Mouse (Mus musculus): ENCODE results near the gene Oser1. TPM values are rescaled to one million over a fixed set of nuclear protein-coding genes. Genes with fewer than 3 reads are reported as not detected.
"Not testable (repeated sequence)": the region's sequence is repeated elsewhere in the genome, so short reads cannot be mapped to it uniquely, and the experiment has no call there.

The Oser1 gene
- 10 to 100 TPM; 31.4 to 38.1 TPM for total RNA-seq (2021)
- long read RNA-seq, experiment 1, transcript Oser1-201 (4 exons, 1,620 nt), result major isoform, 68 of 81 reads
- long read RNA-seq, experiment 1, partial matches to known transcripts, result 0 of 81 reads
- long read RNA-seq, experiment 1, other reads (novel, unspliced or antisense), result 13 of 81 reads
- long read RNA-seq, experiment 2, transcript Oser1-201 (4 exons, 1,620 nt), result major isoform, 54 of 60 reads
- long read RNA-seq, experiment 2, partial matches to known transcripts, result 0 of 60 reads
- long read RNA-seq, experiment 2, other reads (novel, unspliced or antisense), result 6 of 60 reads

DNA sequence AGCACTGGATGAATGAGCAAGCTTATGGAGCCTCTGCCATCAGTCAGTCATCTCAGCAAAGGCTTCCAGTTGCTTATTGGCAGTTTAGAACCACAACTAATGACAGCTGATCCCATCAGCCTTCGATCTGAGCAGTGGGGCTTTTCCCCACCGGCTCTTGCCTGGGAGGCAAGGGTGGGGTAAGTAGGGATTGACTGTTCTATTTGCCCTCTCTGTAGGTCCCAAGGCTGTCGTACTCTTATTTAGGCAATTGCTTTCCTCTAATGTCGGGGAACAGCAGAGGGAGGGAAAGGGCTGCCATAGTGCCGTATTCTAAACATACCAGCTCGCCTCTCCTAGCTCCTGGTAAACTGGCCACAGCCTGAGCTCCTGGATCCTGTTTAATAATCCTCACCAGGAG is at the start of gene Oser1:
Gene Oser1, minus strand, starts transcription at position 101 of the 400 bp plus-strand sequence.
- no peak for DNase-seq (ENCODE audit: low spot score)

DNA sequence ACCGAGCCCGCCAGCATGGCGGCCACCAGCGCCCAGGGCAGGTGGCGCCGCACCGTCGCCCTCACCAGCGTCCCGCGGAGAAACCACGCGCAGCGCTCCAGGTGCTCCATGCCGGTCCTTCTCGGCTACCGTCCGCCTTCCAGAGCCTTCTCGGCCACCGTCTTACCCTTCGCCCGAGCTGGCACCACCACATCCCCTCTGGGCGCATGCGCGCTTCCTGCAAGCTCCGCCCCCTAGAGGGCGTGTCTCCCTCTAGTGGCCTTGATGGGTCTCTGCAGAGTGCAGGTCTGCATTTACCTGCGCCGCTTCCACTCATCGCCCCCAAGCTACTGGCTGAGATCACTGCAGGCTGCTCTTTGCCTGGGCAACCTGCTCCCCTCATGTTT is 48.0 kb upstream of the Oser1 start, which contains the start of gene Fitm2:
Gene Fitm2, minus strand, starts transcription at position 164 of the 386 bp plus-strand sequence.
- peak; percentile 95 for DNase-seq (ENCODE audit: low spot score)

DNA sequence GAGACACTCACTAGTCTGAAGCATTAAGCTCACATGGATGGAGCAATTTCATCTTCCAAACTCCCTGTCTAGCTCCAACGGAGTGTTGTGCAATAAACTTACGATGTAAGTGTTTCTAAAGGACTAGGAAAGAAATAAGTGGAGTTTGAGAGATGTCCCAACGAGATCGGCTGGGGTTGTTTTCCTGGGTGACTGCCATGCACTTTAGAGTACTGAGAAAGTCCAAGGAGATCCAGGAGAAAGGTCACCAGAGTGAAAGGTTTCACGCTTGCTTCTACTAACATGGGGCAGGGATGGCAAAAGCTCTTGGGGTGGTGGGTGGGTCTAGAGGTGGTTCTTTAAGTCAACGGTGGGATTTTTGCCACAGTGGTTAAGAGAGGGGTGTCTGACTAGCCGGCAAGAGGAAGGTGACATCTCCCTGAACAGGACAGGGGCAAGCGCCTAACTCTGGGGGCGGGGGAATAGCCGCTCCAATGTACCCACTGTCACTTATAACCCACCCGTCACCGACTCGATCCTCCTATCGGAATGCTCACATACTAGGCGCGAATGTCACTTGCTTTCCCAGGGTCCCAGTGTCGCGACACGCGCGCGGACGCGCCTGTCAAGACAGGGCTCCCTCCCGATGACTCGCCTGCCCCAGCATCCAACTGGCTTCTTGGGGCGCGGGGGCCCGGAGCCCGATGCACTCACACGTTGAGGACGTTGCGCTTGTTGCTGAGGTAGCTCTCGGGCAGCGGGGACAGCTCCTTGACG is 47.4 kb upstream of the Oser1 start:
- DNase-seq (ENCODE audit: low spot score), result peak; percentile 51

DNA sequence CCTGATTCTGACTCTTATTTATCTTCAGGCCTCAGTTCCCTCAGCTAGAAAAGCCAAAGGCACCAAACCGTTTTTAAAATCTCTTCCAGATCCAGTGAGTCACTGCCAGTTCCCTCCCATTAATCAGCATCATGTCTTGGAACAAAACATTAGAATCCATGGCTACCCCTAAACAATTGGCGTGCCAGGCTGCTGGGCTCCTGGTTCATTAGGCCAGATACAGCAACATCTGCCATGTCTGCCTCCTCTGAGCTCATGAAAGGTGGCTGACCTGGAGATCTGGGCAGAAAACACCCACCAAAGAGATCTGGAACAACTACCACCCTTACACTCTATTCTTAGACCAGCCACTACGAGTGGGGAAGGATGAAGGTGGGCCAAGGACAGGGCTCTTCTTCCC is 46.6 kb upstream of the Oser1 start:
- peak; percentile 49 for DNase-seq (ENCODE audit: low spot score)

DNA sequence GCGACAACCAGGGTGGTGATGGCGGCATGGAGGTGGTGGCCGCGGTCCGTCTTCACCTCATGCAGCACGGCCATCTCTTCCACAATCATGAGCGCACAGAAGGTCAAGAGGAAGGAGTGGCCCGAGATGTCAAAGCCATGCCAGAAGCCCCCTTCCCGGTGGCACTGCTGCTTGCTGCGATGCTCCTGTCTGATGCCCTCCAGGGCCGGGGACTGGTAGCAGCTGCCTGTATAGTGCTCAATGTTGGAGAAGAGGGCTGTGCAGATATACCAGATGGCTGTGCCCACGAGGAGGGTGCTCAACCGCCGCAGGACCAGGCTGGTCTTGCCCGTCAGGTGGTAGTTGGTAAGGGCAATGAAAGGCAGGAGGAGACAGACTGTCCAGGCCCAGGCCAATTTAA is 45.2 kb upstream of the Oser1 start:
- no peak for DNase-seq (ENCODE audit: low spot score)

DNA sequence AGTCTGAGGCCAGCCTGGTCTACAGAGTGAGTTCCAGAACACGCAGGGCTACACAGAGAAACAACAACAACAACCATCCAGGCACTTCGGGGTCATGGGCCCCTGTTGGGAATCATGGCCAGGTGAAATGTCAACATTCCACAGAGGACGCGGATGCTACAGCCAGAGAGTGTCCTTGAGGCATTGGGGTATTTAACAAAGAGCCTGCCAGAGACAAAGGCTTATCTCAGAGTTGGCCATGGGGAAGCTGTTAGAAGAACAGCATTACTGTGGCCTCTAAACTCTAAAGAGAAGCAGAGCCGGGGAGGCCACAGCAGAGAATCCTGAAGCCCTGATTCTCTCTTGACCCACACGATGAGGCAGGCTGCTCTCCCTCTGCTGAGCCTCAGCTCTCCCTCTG is 44.4 kb upstream of the Oser1 start:
- no peak for DNase-seq (ENCODE audit: low spot score)

DNA sequence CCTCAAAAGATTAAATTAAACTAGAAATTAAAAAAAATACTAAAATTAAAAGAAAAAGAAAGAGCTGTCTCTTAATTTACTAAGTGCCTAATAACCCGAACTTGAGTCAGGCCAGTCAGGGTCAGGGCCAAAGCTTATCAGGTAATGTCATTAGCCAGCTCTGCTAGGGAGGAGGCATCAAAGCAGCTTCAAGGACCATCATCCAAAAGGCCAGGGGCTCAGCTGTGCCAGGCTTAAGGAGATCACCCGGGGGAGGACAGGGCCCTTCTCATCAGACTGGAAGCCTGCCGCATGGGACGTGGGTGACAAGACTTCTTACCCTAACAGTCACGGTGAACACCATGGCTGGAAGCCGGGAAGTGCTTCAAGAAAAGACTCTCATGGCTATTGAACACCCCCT is 43.1 kb upstream of the Oser1 start:
- no peak for DNase-seq (ENCODE audit: low spot score)

DNA sequence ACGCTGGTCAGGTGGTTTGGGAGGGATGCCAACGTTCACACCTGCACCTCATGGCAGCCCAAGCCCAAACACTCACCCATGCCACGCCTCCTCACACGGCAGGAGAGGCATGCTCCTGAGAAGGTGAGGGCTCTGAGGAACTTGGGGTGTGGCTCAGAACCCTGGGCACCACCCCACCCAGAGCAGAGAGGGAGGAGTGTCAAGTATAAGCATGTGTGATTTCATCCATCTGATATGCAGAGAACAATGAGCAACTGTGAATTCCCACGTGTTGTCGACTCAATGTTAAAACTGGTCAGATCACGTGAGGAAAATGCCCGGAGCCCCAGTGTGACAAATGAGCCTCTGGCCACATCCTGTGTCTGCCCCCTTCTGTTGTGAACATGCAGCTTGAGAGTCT is 42.3 kb upstream of the Oser1 start:
- no peak for DNase-seq (ENCODE audit: low spot score)

DNA sequence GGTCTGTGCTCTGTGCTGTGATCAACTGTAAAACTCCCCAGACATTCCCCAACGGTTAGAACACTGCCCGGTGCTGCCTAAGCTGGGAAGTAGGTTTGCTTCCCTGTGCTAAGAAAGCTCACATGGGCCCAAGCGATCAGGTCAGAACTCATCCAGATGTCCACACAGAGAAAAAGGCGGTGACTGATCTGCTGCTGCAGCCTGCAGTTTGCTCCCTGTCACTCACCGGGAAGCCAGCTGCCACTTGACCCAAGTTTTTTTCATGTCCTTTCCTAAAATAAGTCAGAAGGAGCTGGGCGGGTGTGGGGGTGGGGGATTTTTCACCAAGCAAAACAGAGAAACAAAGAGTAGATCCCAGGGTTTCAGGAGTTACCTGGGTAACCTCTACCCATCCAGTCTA is 40.1 kb upstream of the Oser1 start:
- DNase-seq (ENCODE audit: low spot score), result peak; percentile 31

DNA sequence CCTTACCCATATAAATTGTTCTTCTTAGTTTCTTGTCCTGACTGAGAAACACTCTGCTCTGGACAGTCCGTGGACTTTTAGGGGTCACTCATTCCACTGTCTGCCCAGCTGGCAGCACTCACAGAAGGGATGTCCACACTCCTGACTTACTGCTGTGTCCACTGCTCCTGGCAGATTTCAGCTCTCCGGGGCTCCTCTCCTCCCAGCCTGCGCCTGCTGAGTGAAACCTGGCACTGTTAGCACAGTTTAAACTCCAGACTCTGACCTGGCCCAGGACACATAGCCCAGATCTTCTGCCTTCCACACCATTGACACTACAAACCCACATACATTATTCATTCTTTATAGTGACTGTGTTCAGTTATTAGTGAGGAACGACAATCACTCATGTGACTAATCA is 39.5 kb upstream of the Oser1 start:
- DNase-seq (ENCODE audit: low spot score), result no peak

DNA sequence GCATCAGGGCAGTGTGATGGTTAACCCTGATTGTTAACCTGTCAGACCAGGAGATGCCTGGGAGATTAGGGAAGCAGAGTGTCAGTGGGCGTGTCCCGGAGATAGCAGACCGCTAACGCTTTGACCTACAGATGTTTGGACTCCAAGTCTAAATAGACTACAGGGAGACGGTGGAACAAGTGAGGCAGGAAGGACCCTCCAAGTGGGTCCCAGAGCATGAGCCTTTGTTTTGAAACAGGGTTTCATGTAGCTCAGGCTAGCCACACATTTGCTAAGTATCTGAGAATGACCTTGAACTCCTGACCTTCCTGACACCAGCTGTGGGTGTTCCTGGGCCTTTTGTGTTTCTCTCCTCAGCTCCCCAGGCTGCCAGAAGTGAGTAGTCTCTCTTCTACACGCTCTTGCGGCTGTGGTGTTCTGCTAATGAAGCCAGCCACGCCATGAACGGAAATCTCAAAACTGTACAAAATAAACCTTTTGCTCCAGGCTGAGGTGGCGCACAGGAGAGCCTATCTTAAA is 38.8 kb upstream of the Oser1 start:
- no peak for DNase-seq (ENCODE audit: low spot score)

DNA sequence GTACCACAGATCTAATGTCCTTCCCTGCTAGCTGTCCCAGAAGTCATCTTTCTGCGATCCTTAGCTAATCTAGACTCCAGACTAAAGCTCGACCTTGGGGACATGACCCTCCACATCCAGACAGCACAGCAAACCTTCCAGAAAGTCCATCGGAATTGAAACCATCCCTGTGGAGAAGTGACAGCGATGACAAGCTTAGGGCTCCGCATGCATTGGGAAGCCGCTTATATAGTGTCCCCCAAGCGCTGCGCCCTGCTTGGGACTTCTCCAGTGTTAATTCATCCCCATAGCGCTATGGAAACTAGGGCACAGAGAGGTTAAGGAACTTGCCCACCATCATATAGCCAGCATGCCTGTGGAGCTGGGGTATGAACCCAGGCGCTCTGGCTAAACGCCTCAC is 38.3 kb upstream of the Oser1 start:
- no peak for DNase-seq (ENCODE audit: low spot score)

DNA sequence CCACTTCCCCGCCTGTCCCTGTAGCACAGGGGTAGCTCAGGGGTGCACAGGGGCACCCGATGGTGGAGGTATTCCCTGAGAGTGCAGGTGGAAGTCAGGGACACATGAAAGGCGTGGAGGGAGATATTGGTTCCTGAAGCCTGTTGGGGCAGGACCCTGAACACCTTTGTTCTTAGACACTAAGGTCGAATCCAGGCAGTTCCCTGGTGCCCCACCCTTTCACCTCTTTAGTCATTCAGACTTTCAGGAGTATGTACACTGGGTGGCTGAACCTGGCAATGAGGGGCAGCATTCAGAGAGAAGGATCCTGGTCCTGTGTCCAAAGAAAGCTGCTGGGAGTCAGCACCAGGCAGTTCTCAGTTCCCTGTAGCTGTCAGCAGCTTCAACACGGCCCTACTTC is 37.9 kb upstream of the Oser1 start:
- DNase-seq (ENCODE audit: low spot score), result no peak

DNA sequence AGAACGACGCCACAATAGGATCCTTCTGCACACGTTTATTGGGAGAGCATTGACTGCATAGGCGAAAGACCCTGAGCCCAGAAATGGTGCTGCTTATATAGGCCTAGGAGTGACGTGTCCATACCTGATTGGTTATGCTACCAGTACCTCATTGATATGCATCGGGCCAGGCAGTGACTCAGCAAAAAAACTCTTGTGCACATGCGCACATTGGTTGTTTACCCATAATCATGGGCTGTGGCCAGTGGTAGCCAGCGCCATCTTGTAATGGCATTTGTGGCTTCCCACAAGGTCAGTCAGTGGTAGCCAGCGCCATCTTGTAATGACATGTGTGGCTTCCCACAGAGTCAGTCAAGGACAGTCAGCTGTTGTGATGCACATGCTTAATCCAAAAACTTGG is 36.8 kb upstream of the Oser1 start:
- DNase-seq (ENCODE audit: low spot score), result not testable (repeated sequence)

DNA sequence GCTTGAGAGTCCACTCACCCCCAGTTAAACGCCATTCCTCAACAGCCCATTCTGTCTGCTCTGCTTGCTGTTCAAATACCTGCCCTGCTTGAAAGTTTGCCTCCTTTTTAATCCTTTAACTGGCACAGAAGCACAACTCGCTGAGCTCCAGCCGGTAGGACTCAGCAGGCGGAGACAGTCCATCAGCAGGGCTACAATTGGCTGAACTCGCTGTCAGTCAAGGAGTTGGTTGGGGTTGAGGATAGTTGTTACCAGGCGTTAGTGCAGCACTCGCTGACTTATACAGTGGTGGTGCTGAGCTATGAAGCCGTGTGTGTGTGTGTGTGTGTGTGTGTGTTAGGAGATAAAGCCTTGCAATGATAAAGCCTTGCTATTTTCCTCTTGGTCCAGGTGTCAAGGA is 36.1 kb upstream of the Oser1 start:
- DNase-seq (ENCODE audit: low spot score), result no peak

DNA sequence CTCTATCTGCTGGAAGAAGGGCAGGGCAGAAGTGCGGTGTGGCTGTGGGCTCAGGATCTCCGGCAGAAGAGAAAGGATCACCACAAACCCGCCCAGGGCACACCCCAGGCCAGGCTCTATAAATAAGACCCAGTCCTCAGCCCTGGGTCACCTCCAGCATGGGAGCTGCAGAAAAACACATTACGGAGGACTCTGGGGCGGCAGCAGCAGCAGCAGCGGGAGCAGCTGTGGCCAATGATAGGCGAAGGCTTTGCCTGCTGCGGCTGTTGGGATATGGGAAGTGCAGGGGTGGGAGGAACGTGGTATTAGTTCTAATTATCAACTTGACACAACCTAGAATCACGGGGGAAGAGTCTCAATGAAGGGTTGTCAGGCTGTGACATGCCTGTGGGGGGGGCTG is 34.9 kb upstream of the Oser1 start:
- DNase-seq (ENCODE audit: low spot score), result peak; percentile 65

DNA sequence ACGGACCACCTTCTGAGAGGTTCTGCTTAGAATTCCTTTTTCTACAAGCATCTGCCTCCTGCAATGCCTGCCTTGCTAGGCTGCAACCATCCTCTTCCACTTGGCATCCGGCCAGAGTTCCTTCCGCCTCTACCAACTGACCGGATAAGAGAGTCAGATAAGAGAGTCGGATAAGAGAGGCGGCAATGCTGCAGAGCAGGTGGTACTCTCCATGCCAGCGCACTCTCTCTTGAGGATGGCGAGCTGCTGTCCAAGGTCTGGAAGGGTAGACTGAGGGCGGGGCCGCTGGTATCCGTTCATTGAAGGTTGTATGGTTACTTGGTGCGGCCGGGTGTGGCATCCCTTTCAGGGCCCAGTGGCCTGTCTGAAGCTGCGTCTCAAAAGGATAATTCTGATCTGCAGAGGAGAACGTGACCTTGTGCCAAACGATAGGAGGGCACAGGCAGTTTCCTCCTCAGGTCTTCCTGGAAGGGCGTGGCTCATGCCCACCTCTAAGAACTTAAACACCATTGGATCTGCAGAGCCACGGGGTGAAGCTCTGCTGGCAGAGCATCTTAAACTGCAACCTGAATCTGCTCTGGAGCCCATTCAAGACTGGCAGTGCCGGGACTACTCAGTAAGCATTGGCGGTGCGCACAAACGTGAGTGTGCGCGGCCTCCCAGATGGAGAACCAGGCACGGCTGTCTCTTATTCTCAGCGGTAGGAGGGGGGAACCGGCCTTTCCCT is 34.2 kb upstream of the Oser1 start:
- DNase-seq (ENCODE audit: low spot score), result peak; percentile 66

DNA sequence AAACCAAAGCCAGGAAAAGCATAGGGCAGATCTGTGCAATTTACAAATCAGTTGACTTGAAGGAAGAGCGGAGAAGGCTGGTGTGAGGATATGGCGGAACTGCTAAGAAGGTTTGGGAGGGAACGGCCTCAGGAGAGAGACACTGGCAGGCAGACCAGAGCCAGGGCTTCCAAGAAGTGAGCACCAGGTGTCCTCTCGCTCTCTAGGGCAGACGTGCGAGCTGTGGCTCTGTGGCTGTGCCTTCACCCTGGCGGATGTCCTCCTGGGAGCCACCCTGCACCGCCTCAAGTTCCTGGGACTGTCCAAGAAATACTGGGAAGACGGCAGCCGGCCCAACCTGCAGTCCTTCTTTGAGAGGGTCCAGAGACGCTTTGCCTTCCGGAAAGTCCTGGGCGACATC is 28.9 kb upstream of the Oser1 start:
- no peak for DNase-seq (ENCODE audit: low spot score)

DNA sequence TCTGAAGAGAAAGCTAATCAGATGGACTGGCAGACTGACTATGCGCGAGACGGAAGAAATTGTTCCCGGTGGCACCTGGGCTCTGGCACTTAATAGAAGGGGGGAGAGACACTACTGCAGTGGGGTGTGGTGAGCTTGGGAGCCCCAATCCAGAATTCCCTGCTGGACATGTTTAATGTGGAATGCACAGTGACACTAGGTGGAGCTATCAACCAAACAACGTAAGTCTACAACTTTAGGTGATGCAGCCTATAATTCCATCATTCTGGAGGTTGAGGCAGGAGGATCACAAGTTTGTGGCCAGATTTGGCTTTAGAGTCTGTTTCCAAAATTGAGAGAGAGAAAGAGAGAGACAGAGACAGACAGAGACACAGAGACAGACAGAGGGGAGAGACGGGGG is 28.2 kb upstream of the Oser1 start:
- DNase-seq (ENCODE audit: low spot score), result peak; percentile 35

DNA sequence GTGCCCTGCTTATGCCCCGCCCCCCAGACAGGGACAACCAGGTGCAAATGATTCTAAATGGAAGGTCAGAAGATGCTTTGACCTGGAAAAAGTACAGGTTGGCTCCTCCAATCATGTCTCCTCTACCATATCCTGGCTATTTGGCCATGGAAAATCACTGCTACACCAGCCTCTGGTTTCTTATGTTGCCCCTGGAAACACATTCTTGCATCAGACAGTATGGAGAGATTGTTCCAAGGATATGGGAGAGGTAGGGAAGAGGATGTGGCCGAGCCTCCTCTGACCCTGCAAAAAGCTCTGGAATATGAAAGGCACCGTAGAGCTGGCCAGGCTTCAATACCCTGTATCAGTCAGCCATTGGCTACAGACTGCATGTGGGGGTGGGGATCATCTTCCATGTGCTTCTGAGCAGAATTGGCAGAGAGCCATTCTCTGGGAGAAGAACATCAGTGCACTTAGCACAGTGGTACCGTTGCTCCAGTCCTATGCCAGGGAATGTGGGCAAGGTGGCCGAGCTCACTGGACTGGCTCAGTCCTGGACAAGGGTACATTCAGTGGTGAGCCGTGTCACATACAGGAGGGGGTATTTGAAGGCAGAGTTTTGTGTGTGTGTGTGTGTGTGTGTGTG is 26.3 kb upstream of the Oser1 start:
- no peak for DNase-seq (ENCODE audit: low spot score)

DNA sequence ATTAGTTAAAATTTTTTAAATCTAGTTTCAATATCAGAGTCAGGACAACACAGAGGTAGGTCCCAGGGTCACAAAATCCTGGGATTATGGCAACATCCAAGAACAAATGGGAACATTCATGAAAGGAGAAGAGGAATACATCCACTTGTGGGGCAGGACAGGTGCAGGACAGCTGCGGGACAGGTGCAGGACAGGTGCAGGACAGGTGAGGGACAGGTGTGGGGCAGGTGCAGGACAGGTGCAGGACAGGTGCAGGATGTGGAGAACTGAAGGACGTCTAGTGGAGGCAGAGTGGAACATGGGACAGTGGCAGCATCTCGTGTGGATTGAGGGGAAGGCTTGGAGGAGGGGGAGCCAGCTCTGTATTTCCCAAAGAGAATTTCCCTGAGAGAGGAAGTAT is 24.8 kb upstream of the Oser1 start:
- DNase-seq (ENCODE audit: low spot score), result no peak

DNA sequence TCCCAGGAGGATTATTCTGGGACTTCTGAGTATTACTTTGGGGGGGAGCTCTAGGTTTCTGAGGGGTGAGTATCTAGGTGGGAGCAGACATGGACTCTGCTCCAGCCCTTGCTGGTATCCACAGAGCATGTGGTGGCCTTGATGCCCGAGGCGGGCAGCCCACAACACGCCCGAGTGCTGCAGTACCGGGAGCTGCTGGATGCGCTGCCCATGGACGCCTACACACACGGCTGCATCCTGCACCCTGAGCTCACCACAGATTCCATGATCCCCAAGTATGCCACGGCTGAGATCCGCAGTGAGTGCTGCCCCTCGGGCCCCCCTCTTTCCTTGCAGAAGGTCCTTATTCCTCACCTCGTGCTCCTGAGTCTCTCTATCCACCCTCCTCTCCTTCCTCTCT is 22.9 kb upstream of the Oser1 start:
- DNase-seq (ENCODE audit: low spot score), result no peak

Data from gastrocnemius, adult 18-20 months (tissue).